Mouse (Mus musculus): ENCODE results near the gene Rasal3. TPM values are rescaled to one million over a fixed set of nuclear protein-coding genes. Genes with fewer than 3 reads are reported as not detected.

The Rasal3 gene
- polyA plus RNA-seq, 1 experiment from 2014 or later, result 2.1 TPM

GRCm38 (mm10) chr17:32350382-32350983 lies 52.9 kb downstream of the Rasal3 start, which contains the start of gene Akap8l:
Gene Akap8l (minus strand): TSS chr17:32350607.
- Histone ChIP-seq H3K27ac (peak within 1 kb of the TSS; percentile 85), H3K4me3 (peak within 1 kb of the TSS; percentile 95), H3K9ac (peak within 1 kb of the TSS; percentile 71), H3K4me1 (peaks cover 21% of the 10 kb centered on the region), H3K4me2 (peak within 1 kb of the TSS; percentile 82), H3K36me3 (peaks cover 18% of the 10 kb centered on the region), H3K27me3 (no peaks in the 10 kb centered on the region), H3K9me3 (no peaks in the 10 kb centered on the region)
- peak; percentile 99 for ATAC-seq (ENCODE audit: insufficient number of reproducible peaks, low FRiP score, low TSS enrichment, low read depth)
- WGBS, result under 1% methylated on average over 37 of the region's 37 CpGs

- Histone ChIP-seq H3K27ac (peak overlapping the region; percentile 85), H3K4me1 (peaks cover 21% of the 10 kb centered on the region), H3K27me3 (no peaks in the 10 kb centered on the region), H3K36me3 (peaks cover 12% of the 10 kb centered on the region), H3K4me2 (peak overlapping the region; percentile 82), H3K9ac (peak overlapping the region; percentile 71), H3K4me3 (peak overlapping the region; percentile 95), H3K9me3 (no peaks in the 10 kb centered on the region)
- ATAC-seq (ENCODE audit: insufficient number of reproducible peaks, low FRiP score, low TSS enrichment, low read depth), result no peak
- WGBS, result under 1% methylated on average over 24 of the region's 24 CpGs
Observed at GRCm38 (mm10) chr17:32349851-32350381, 53.5 kb downstream of the Rasal3 start.

GRCm38 (mm10) chr17:32349037-32349732 lies 54.2 kb downstream of the Rasal3 start:
- Histone ChIP-seq H3K36me3 (peaks cover 9% of the 10 kb centered on the region), H3K4me1 (peaks cover 16% of the 10 kb centered on the region), H3K4me3 (peak overlapping the region; percentile 95), H3K9me3 (no peaks in the 10 kb centered on the region), H3K27me3 (no peaks in the 10 kb centered on the region), H3K27ac (peak overlapping the region; percentile 47), H3K9ac (peak overlapping the region; percentile 71; the same call in 1 of the 2 replicates), H3K4me2 (peak overlapping the region; percentile 82)
- no peak for ATAC-seq (ENCODE audit: insufficient number of reproducible peaks, low FRiP score, low TSS enrichment, low read depth)
- 10% methylated on average over 4 of the region's 4 CpGs for WGBS

- peaks cover 15% of the 10 kb centered on the region for H3K4me1 ChIP-seq
- ATAC-seq (ENCODE audit: insufficient number of reproducible peaks, low FRiP score, low TSS enrichment, low read depth), result no peak
- peak overlapping the region; percentile 82; the same call in 1 of the 2 replicates for H3K4me2 ChIP-seq
- no peaks in the 10 kb centered on the region for H3K9me3 ChIP-seq
- peaks cover 10% of the 10 kb centered on the region for H3K36me3 ChIP-seq
- no peak overlapping the region for H3K9ac ChIP-seq
- no peak overlapping the region for H3K27ac ChIP-seq
- no peak overlapping the region for H3K4me3 ChIP-seq
- WGBS, result 85% methylated on average over 2 of the region's 2 CpGs
- no peaks in the 10 kb centered on the region for H3K27me3 ChIP-seq
Observed at GRCm38 (mm10) chr17:32348406-32348805, 55.0 kb downstream of the Rasal3 start.

GRCm38 (mm10) chr17:32341102-32341501 lies 62.3 kb downstream of the Rasal3 start:
- Histone ChIP-seq H3K27me3 (no peaks in the 10 kb centered on the region), H3K27ac (no peak overlapping the region), H3K4me1 (no peaks in the 10 kb centered on the region), H3K9me3 (no peaks in the 10 kb centered on the region), H3K4me3 (no peak overlapping the region), H3K4me2 (no peak overlapping the region), H3K36me3 (peaks cover 53% of the 10 kb centered on the region), H3K9ac (no peak overlapping the region)
- ATAC-seq (ENCODE audit: insufficient number of reproducible peaks, low FRiP score, low TSS enrichment, low read depth), result no peak
- 87% methylated on average over 1 of the region's 1 CpGs for WGBS

Small RNA genes within 50 kb of the gene (microRNA-seq; reads per million reads assigned to microRNA genes)
- gene Gm22201, result not detected

Other genes starting within 250 kb of the Rasal3 start
- gene Notch3, start 236.7 kb downstream of the Rasal3 start, polyA plus RNA-seq (2015; fragmentation: Nextera tagmentation; extraction: Ambion mirVana), result 16.7 and 17.5 TPM in 2 replicates
- gene Ephx3, start 214.0 kb downstream of the Rasal3 start, polyA plus RNA-seq (2015; fragmentation: Nextera tagmentation; extraction: Ambion mirVana), result 19.0 and 20.6 TPM in 2 replicates
- gene Brd4, start 118.9 kb downstream of the Rasal3 start, polyA plus RNA-seq (2015; fragmentation: Nextera tagmentation; extraction: Ambion mirVana), result 78.1 and 81.6 TPM in 2 replicates
- 93.1 and 94.6 TPM in 2 replicates for gene Akap8, start 82.3 kb downstream of the Rasal3 start, polyA plus RNA-seq (2015; fragmentation: Nextera tagmentation; extraction: Ambion mirVana)
- 85.1 and 88.6 TPM in 2 replicates for gene Akap8l, start 53.0 kb downstream of the Rasal3 start, polyA plus RNA-seq (2015; fragmentation: Nextera tagmentation; extraction: Ambion mirVana)
- 21.6 TPM in 2 replicates for gene Wiz, start 14.1 kb downstream of the Rasal3 start, polyA plus RNA-seq (2015; fragmentation: Nextera tagmentation; extraction: Ambion mirVana)
- gene Pglyrp2, start 20.6 kb upstream of the Rasal3 start, polyA plus RNA-seq (2015; fragmentation: Nextera tagmentation; extraction: Ambion mirVana), result 0.10 and 0.26 TPM in 2 replicates
- 51.7 and 53.4 TPM in 2 replicates for gene Cyp4f39, start 49.1 kb upstream of the Rasal3 start, polyA plus RNA-seq (2015; fragmentation: Nextera tagmentation; extraction: Ambion mirVana)
- 12.6 and 12.9 TPM in 2 replicates for gene Cyp4f17, start 102.5 kb upstream of the Rasal3 start, polyA plus RNA-seq (2015; fragmentation: Nextera tagmentation; extraction: Ambion mirVana)
- gene Cyp4f16, start 133.0 kb upstream of the Rasal3 start, polyA plus RNA-seq (2015; fragmentation: Nextera tagmentation; extraction: Ambion mirVana), result 19.7 and 20.9 TPM in 2 replicates
- gene Cyp4f37, start 217.7 kb upstream of the Rasal3 start, polyA plus RNA-seq (2015; fragmentation: Nextera tagmentation; extraction: Ambion mirVana), result not detected in 2 replicates